Mouse (Mus musculus) regulatory T cell (primary cell): ENCODE data around the gene Tmem132a.

Experiments used
- in situ Hi-C: fragments of 300-600 bp; cut with MboI, MseI; formaldehyde crosslinking; loops from one replicate; pipeline ENCODE4 v1.15.1; 2025; ENCODE audit warnings: high pct_unique_total_duplicates

The Tmem132a gene

GRCm38 (mm10) chr19:10878201-10878837 lies 8.6 kb upstream of the Tmem132a start:
- in situ Hi-C loops: no loop called here

DNA sequence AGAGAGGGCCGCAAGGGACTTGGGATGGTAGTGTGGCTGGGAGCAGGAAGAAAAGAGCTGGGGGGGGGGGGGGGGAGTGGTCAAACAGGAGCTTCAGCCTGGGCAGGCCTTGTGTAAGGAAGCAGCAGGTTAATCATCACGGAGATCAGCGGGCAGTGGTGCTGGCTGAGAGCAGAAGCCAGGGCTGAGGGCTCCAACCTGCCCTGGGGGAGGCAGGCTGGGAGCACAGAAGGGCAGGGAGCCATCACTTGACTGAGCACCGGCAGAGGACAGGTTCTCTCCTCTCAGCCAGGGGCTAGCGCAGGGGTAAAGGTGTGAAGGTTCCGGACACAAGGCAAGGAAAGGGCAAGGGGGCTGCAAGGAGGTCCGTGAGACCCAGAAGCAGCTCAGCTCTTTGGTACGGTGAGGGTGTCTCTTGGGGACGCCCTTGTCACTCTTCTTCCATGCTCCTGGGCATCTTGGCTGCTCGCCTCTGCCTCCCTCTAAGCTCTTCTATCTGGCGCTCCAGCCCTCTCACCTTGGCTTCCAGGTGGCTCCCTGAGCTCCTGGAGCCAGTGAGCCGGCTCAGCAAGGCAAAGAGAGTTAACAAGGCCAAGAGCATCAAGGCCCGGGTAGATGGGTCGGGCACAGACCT lies 1.7 kb upstream of the Tmem132a start:
- in situ Hi-C loops: no loop called here

DNA sequence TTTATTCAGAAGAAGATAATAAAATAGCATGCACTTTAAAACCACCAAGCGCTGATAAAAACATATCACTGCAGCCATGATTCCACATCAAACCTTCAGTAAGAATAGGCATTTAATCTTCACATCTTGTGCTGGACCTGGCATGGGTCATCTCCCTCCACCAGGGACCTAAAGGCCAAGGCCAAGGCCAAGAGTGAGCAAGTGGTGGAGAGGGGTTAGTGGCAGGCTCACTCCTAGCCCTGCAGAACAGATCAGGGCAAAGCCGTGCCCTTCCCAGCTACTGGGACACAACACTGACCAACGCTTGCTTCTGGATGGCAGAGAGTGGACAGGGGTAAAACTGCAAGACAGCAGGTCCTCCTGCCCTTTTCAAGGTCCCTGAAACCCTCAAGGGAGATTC lies 936 bp upstream of the Tmem132a start:
- in situ Hi-C loops: no loop called here

DNA sequence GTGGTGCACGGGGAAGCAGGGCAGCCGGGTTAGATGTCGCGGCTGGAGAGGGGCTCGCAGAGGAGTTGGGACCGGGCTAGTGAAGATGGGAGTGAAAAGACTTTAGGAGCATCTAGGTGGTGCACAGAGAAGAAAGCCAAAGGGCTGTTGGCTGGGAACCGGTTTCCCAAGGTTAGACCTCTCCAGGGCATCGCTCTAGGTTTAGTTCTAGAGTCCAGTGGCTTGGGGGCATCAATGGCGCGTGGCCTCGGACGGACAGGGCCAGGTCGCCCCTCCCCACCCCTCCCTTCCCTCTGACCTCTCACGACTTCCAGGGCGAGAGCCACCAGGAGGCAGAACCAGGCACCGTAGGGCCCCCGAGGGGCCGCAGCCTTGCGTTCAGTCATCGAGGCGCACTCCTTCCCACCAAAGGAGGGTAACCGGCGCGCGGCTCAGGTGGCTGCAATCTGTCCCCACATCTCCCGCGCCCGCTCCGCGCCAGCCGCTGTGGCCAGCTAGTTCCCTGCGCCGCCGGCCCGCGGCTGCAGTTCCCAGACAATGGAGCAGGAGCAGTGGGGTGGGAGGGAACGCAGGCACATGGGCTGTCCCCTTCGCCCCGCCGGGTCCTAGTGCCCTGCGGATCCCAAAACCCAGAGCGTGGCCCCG lies 377 bp downstream of the Tmem132a start:
- in situ Hi-C loops: no loop called here

GRCm38 (mm10) chr19:10868623-10869141 lies 1.1 kb downstream of the Tmem132a start:
- in situ Hi-C loops: no loop called here

DNA sequence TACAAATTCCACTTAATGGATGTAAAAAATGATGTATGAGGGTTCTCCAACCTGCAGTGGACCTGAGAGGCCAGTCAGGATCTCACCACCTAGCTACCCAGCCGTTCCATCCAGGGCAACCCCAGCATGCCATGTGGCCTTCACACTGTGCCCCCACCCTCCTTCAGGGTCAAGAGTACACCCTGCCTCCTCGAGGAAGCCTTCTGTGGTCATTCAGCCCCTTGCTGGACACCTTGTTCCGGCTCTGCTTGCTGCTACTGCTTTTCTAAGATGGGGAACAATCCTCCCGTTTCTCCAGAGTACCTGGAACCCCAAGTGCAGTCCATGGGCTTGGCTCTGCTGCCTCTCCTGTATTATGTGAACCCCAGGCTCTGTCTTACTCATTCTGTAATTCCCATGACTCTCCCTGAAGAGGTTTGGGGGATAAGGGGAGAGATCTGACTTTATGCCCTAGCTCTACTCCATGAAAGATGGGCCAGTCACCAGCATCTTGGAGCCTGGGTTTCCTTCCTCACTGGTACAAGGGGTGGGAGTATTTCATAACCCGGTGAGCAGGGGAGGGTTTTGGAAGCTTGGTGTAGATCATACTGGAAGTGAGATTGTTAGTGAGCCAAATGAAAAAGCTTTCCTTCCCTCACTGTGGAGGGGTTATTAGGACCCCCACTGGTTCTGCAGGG lies 1.7 kb downstream of the Tmem132a start:
- in situ Hi-C loops: no loop called here

DNA sequence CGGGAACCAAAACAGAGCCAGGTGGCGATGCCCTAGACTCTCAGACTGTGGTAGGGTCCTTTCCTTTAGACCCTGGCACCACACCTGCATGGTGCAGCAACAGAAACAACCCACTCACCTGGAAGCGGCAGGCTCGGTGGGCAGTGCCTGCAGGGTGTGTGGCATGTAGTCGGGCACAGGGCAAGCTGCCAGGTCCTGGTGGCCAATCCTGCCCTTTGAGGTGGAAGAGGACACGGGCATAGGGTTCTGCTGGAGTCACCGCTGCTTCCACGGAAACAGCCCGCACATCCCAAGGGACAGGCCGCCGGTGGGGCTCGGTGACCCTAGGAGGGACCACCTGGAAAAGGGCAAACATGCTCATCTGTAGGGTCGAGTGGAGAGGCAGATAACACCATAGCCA lies 3.4 kb downstream of the Tmem132a start:
- in situ Hi-C loops: no loop called here

DNA sequence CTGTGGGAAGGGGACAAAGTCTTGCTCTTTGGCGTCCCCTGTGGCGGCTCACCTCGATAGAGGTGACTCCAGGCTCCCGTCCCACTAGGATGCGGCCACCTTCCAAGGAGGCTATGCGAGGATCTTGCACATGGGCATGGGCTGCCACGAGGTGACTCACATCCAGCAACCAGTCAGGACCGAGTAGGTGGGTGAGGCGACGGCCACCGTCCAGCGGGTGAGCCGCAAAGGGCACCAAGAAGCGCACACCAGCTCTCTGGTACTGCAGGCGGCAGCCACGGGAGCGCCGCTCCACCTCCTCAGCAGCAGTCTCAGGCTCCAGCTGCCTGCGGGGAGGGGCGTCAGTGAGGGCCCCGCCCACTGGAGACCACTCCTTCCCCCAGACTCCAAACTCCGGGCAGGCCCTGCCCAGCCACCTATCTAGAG lies 9.7 kb downstream of the Tmem132a start:
- in situ Hi-C loops: no loop called here

- in situ Hi-C loops: no loop called here
Measured at GRCm38 (mm10) chr19:10856520-10856919, 13.2 kb downstream of the Tmem132a start.

DNA sequence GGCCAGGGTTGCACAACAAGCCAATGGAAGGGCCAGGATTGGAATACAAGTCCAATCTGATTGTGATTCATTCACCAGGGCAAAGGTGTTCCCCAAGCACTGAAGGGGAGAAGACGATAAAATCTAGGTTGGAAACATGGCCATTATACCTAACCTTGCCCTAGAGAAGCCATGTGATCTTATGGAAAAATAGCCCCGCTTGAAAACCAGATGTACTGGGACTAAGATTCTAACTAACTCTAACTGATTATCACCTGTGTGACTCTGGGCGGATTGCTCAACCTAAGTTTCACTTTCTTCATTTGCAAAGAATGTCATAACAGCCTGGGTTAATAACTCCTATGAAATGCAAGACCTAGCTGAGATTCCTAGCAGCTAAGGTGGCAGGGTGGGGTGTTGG lies 14.3 kb downstream of the Tmem132a start:
- in situ Hi-C loops: no loop called here

GRCm38 (mm10) chr19:10847311-10848087 lies 22.2 kb downstream of the Tmem132a start:
- in situ Hi-C loops: no loop called here

GRCm38 (mm10) chr19:10846150-10846549 lies 23.6 kb downstream of the Tmem132a start:
- in situ Hi-C loops: no loop called here

- in situ Hi-C loops: no loop called here
Measured at GRCm38 (mm10) chr19:10845454-10845853, 24.3 kb downstream of the Tmem132a start.

DNA sequence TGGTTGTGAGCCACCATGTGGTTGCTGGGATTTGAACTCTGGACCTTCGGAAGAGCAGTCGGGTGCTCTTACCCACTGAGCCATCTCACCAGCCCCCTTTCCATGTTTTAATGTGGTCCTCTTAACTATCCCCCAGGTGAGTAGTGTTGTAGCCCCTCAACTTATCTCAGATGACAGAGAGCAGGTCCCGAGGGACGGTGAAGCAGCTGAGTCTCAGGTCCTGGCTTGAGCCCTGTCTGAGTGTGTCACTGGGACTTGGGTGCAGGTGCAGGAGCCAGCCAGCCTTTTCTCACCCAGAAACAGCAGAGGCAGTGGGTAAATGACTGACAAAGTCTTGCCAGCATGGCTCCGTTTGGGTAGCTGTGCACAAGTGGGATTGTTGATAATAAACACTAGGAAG lies 25.5 kb downstream of the Tmem132a start:
- in situ Hi-C loops: no loop called here

DNA sequence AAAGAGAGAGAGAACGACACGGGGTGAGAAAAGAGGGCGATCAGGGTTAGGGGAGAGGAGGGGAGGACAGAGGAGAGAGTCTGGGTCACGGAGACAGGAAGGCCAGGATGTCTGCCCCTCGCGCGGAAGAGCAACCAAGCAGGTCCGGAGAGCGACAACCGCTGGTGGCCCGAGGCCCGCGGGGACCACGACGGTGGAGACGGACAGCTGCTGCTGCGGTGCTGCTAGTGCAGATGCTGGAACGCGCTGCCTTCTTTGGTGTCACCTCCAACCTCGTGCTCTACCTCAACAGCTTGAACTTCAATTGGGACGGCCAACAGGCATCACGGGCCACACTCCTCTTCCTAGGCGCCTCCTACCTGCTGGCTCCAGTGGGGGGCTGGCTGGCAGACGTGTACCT lies 26.8 kb downstream of the Tmem132a start:
- in situ Hi-C loops: no loop called here

GRCm38 (mm10) chr19:10841721-10842626 lies 27.8 kb downstream of the Tmem132a start:
- in situ Hi-C loops: no loop called here

DNA sequence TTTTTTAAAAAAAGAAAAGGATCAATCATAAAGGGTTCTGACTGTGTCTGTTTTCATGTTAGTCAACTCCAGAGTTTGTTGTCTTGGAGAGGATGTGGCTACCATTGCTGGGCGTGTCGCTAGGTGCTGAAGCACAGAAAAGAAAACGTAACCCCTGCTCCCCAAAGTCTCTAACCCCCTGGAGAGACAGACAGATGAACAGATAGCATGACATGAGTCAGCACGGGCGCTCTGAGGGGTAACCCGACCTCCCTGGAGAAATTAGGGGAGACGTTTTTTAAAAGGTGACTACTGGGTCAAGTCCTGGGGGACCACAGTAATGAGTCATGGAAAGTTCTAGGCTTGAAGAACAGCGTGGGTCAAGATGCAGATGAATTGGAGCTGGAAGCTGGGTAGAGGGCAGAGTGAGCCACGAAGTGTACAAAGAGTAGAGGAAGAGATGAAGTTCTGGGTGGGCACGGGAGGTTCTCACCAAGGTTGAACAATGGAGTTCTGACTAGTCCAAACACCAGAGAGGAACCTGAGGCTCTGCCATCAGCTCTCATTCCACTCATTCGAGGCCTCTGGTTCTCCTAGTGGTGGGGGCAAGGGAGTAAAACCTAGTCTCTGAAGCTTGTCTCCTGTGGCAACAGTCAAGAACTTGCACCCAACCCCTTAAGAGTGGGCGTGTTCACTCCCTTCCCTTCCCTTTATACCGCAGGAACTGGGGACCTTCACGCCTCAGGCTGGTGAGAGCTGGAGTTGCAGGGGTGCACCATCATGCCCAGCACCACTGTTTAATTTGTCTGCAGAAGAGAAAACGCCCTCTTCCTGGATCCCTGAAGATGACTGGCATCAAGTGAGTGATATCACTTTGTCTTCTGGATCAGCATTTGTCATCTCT lies 30.5 kb downstream of the Tmem132a start, which contains the start of gene Slc15a3:
Slc15a3 (plus strand) TSS at position 718 of the 883 bp plus-strand sequence.
- in situ Hi-C loops: no loop called here

- in situ Hi-C loops: no loop called here
Measured at GRCm38 (mm10) chr19:10835671-10836070, 34.1 kb downstream of the Tmem132a start.

DNA sequence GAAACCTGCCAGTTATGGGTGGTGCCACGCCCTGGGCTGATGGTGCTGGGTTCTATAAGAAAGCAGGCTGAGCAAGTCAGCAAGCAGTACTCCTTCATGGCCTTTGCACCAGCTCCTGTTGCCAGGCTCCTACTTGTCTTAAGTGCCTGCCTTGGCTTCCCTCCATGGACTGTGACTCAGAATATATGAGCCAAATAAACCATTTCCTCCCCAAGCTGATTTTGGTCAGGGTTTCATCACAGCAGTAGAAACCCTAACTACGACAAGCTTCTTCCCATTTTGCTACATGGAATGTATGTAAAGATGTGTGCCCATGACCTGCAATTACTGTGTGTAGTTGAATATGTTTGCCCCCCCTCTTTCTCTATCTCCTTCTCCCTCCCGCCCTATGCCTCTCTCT lies 36.1 kb downstream of the Tmem132a start:
- in situ Hi-C loops: no loop called here
